In the genomic region with DNA sequence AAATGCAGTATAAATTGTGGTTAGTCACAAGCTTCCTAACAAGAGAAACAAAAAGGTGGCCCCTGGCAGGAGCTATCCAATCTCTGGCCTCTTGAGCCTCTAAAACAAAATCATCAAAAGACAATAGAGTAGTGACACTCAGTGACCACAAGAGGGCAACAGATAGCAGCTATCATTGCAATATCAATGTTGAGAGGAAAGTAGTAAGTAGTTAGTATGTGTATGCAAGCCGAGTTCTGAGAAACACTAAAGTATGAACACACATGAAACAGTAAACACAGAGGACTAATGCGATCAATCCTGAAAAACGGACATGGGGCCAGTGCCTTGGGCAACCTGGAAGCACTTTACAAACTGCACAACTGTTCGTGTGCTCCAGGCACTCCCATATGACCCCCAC, we compare ENCODE assay signal across 10 mouse cellular contexts. TPM values are rescaled to one million over a fixed set of nuclear protein-coding genes. Genes with fewer than 3 reads are reported as not detected.
DNase-seq lines count a peak whose midpoint lies in the region; ATAC-seq lines count a peak whose summit lies in the region.
"Had no signal": no experiment of that assay in that cellular context is flagged by ENCODE, and none has a peak within 500 bp of the region (broad histone marks: within the 10 kb centered on the region; RNA-seq: fewer than 3 reads in every experiment).

No protein-coding gene starts in this region.

- H3K36me3 ChIP-seq in heart, embryonic 15.5 days = peaks cover 15% of the 10 kb centered on the region
- H3K36me3 ChIP-seq in forebrain, embryonic 14.5 days (ENCODE audit: control insufficient read depth, insufficient read depth, low read length) = peaks cover 25% of the 10 kb centered on the region

- H3K4me1 ChIP-seq in heart, embryonic 15.5 days (replicated peaks) = no peaks in the 10 kb centered on the region
- H3K4me1 ChIP-seq in forebrain, embryonic 14.5 days (ENCODE audit: control insufficient read depth, insufficient read depth, low read length) = no peaks in the 10 kb centered on the region; the same call in 1 of the 2 replicates
- H3K4me1 ChIP-seq: embryonic facial prominence, embryonic 13.5 days; lung, embryonic 15.5 days had no signal

- no peak for DNase-seq in heart, postnatal 25 days (ENCODE audit: low spot score)
- DNase-seq in 416B (ENCODE audit: low read depth) = peak; percentile 79
- DNase-seq in MEL-GATA-1-ER (ENCODE audit: extremely low read depth, low read depth) = peak; percentile 49
- DNase-seq in forebrain, embryonic 14.5 days (ENCODE audit: low spot score) = peak; percentile 86
- DNase-seq in ovary, adult 18-20 months (ENCODE audit: low spot score) = no peak
- no peak for DNase-seq in ovary, postnatal 10 days (ENCODE audit: low spot score)

- H3K9ac ChIP-seq in heart, embryonic 15.5 days = no peak overlapping the region
- H3K9ac ChIP-seq in forebrain, embryonic 14.5 days (ENCODE audit: low read length) = no peak overlapping the region
- H3K9ac ChIP-seq: embryonic facial prominence, embryonic 13.5 days; lung, embryonic 15.5 days had no signal

- 0 out of 2 replicates have a peak, but pooled peaks have one; percentile 31 for ATAC-seq in heart, embryonic 15.5 days (replicated peaks; ENCODE audit: insufficient number of reproducible peaks, insufficient read depth, low FRiP score, low read depth)
- peak; percentile 51 for ATAC-seq in forebrain, embryonic 14.5 days
- ATAC-seq in megakaryocyte, adult 5-6 weeks (ENCODE audit: poor library complexity, severe bottlenecking) = peak; percentile 75

- WGBS in heart, embryonic 15.5 days = 33% methylated on average over 4 of the region's 4 CpGs
- 35% methylated on average over 4 of the region's 4 CpGs for WGBS in forebrain, embryonic 14.5 days

- intact Hi-C loops in heart, postnatal 25 days (cut with DNase I) = loop anchor here (2.0 kb wide), 1 partner anchor 244 kb away; no protein-coding TSS in a partner anchor

- H3K4me3 ChIP-seq in heart, embryonic 15.5 days = no peak overlapping the region
- no peak overlapping the region for H3K4me3 ChIP-seq in forebrain, embryonic 14.5 days (ENCODE audit: low read depth, low read length)
- H3K4me3 ChIP-seq: embryonic facial prominence, embryonic 13.5 days; lung, embryonic 15.5 days had no signal

- no peaks in the 10 kb centered on the region for H3K27me3 ChIP-seq in heart, embryonic 15.5 days
- no peaks in the 10 kb centered on the region for H3K27me3 ChIP-seq in forebrain, embryonic 14.5 days (replicated peaks; ENCODE audit: control insufficient read depth, insufficient read depth, low read length)
- H3K27me3 ChIP-seq: embryonic facial prominence, embryonic 13.5 days; lung, embryonic 15.5 days had no signal

- no peaks in the 10 kb centered on the region for H3K9me3 ChIP-seq in heart, embryonic 15.5 days (replicated peaks)
- H3K9me3 ChIP-seq in forebrain, embryonic 14.5 days (replicated peaks; ENCODE audit: control insufficient read depth, low read length) = no peaks in the 10 kb centered on the region
- H3K9me3 ChIP-seq: embryonic facial prominence, embryonic 13.5 days; lung, embryonic 15.5 days had no signal

- H3K27ac ChIP-seq in heart, embryonic 15.5 days = no peak overlapping the region
- H3K27ac ChIP-seq in forebrain, embryonic 14.5 days (ENCODE audit: low read depth, low read length) = no peak overlapping the region
- H3K27ac ChIP-seq: embryonic facial prominence, embryonic 13.5 days; lung, embryonic 15.5 days had no signal

- no peak overlapping the region for H3K4me2 ChIP-seq in heart, embryonic 15.5 days
- H3K4me2 ChIP-seq in forebrain, embryonic 14.5 days (ENCODE audit: low read length) = no peak overlapping the region
- H3K4me2 ChIP-seq: embryonic facial prominence, embryonic 13.5 days; lung, embryonic 15.5 days had no signal

RNA-seq across cellular contexts. Expression of gene Ralbp1, which starts 20.9 kb away (rescaled TPM):
- polyA plus RNA-seq in heart, embryonic 15.5 days (2015; fragmentation: Nextera tagmentation; extraction: Ambion mirVana) = 51.1 and 60.7 TPM in 2 replicates
- 10 to 100 TPM; 37.8 to 38.6 TPM for total RNA-seq in heart, postnatal 25 days (2021)
- polyA plus RNA-seq in forebrain, embryonic 14.5 days (2014; fragmentation: Nextera tagmentation; extraction: Ambion mirVana) = 42.9 and 50.2 TPM in 2 replicates
- total RNA-seq in megakaryocyte, adult 5-6 weeks (2015) = 32.3 and 34.9 TPM in 2 replicates
- total RNA-seq in megakaryocyte, adult 5-6 weeks (2017) = 102 and 104 TPM in 2 replicates

Comparison
In these comparisons a context has a peak if more than half of its experiments do, and no peak if none do; other contexts are left out.
1. DNase-seq: peak in 416B (single experiment), MEL-GATA-1-ER (single experiment) and forebrain, embryonic 14.5 days (single experiment); none in heart, postnatal 25 days (single experiment), ovary, adult 18-20 months (single experiment) and ovary, postnatal 10 days (single experiment).
2. Peak in every context shown above with its lines, with median percentiles within 50 percentile points of each other: ATAC-seq.